Comparison of ENCODE assay signal across 7 mouse cellular contexts in the genomic region with DNA sequence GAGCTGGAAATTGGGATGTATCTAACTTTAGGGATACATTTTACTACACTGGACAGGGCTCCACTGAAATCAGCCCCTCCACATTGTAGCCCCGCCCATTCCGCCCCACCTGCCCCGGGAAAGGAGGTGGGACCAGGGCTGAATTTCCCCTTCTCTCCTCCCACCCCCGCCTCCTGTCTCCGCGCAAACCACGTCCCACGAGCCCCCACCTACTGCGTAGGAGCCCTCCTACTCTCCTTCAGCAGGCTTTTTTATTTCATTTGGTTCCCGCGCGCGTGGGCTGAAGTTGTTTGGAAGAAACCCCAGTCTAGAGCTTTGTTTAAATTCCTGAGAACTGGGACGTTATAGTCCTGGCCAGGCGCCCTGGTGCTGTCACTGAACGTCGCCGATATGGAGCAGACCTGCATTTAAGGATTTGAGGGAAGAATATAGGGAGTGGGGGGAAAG. TPM values are rescaled to one million over a fixed set of nuclear protein-coding genes. Genes with fewer than 3 reads are reported as not detected.
DNase-seq lines count a peak whose midpoint lies in the region; ATAC-seq lines count a peak whose summit lies in the region.

No protein-coding gene starts in this region.

- H3K27ac ChIP-seq in lung, embryonic 15.5 days = peak overlapping the region; percentile 94
- peak overlapping the region; percentile 96 for H3K27ac ChIP-seq in embryonic facial prominence, embryonic 14.5 days (replicated peaks; ENCODE audit: low read depth, low read length)
- no peak overlapping the region for H3K27ac ChIP-seq in hindbrain, embryonic 11.5 days (ENCODE audit: low read depth, low read length)
- peak overlapping the region; percentile 97 for H3K27ac ChIP-seq in limb, embryonic 15.5 days

- peaks cover 30% of the 10 kb centered on the region for H3K36me3 ChIP-seq in lung, embryonic 15.5 days
- H3K36me3 ChIP-seq in embryonic facial prominence, embryonic 14.5 days (ENCODE audit: control insufficient read depth, insufficient read depth, low read length) = peaks cover 49% of the 10 kb centered on the region
- no peaks in the 10 kb centered on the region for H3K36me3 ChIP-seq in hindbrain, embryonic 11.5 days (ENCODE audit: control insufficient read depth, insufficient read depth, low read length)
- H3K36me3 ChIP-seq in limb, embryonic 15.5 days = peaks cover 44% of the 10 kb centered on the region

- DNase-seq in lung, postnatal 14 days = no peak
- DNase-seq in embryonic facial prominence, embryonic 14.5 days (ENCODE audit: low spot score) = peak; percentile 86
- no peak for DNase-seq in hindbrain, embryonic 11.5 days (ENCODE audit: low spot score)
- peak; percentile 76 to 80 for DNase-seq in right cerebral cortex, adult 2 months (ENCODE audit: low spot score in 2 of 2)
- no peak for DNase-seq in thymus, postnatal 25 days

- peak overlapping the region; percentile 71 for H3K4me2 ChIP-seq in lung, embryonic 15.5 days
- peak overlapping the region; percentile 71 for H3K4me2 ChIP-seq in embryonic facial prominence, embryonic 14.5 days (ENCODE audit: low read depth, low read length)
- peak overlapping the region; percentile 45 for H3K4me2 ChIP-seq in hindbrain, embryonic 11.5 days (replicated peaks; ENCODE audit: low read depth, low read length)
- peak overlapping the region; percentile 64 for H3K4me2 ChIP-seq in limb, embryonic 15.5 days

- H3K27me3 ChIP-seq in lung, embryonic 15.5 days = peaks cover 14% of the 10 kb centered on the region; the same call in 1 of the 2 replicates
- no peaks in the 10 kb centered on the region for H3K27me3 ChIP-seq in embryonic facial prominence, embryonic 14.5 days (replicated peaks; ENCODE audit: control insufficient read depth, insufficient read depth, low read length)
- H3K27me3 ChIP-seq in hindbrain, embryonic 11.5 days (ENCODE audit: control insufficient read depth, insufficient read depth, low read length) = peaks cover 46% of the 10 kb centered on the region
- 0 out of 2 replicates have a peak, but pooled peaks cover 12% of the 10 kb centered on the region for H3K27me3 ChIP-seq in limb, embryonic 15.5 days

- ATAC-seq in lung, embryonic 15.5 days (ENCODE audit: borderline replicate concordance, extremely low read depth, low FRiP score, low TSS enrichment) = peak; percentile 27
- ATAC-seq in embryonic facial prominence, embryonic 14.5 days (ENCODE audit: low read depth) = peak; percentile 28
- ATAC-seq in hindbrain, embryonic 11.5 days (ENCODE audit: low FRiP score) = peak; percentile 59
- ATAC-seq in limb, embryonic 15.5 days (ENCODE audit: insufficient number of reproducible peaks, low FRiP score, low TSS enrichment, low read depth) = peak; percentile 25

- peaks cover 52% of the 10 kb centered on the region for H3K4me1 ChIP-seq in lung, embryonic 15.5 days
- peaks cover 27% of the 10 kb centered on the region for H3K4me1 ChIP-seq in embryonic facial prominence, embryonic 14.5 days (ENCODE audit: control insufficient read depth, insufficient read depth, low read length)
- no peaks in the 10 kb centered on the region for H3K4me1 ChIP-seq in hindbrain, embryonic 11.5 days (replicated peaks; ENCODE audit: control insufficient read depth, insufficient read depth, low read length)
- peaks cover 85% of the 10 kb centered on the region for H3K4me1 ChIP-seq in limb, embryonic 15.5 days

- WGBS in lung, embryonic 15.5 days = 2% methylated on average over 18 of the region's 18 CpGs
- WGBS in embryonic facial prominence, embryonic 14.5 days = under 1% methylated on average over 18 of the region's 18 CpGs
- 2% methylated on average over 18 of the region's 18 CpGs for WGBS in hindbrain, embryonic 11.5 days
- under 1% methylated on average over 18 of the region's 18 CpGs for WGBS in limb, embryonic 15.5 days

- peak overlapping the region; percentile 35 for H3K9ac ChIP-seq in lung, embryonic 15.5 days
- peak overlapping the region; percentile 91 for H3K9ac ChIP-seq in embryonic facial prominence, embryonic 14.5 days (ENCODE audit: low read depth, low read length)
- H3K9ac ChIP-seq in hindbrain, embryonic 11.5 days (ENCODE audit: low read depth, low read length) = 0 out of 2 replicates have a peak overlapping the region, but pooled peaks have one; percentile 3
- H3K9ac ChIP-seq in limb, embryonic 15.5 days = peak overlapping the region; percentile 81

- peak overlapping the region; percentile 58 for H3K4me3 ChIP-seq in lung, embryonic 15.5 days
- peak overlapping the region; percentile 68 for H3K4me3 ChIP-seq in embryonic facial prominence, embryonic 14.5 days (ENCODE audit: low read depth, low read length)
- H3K4me3 ChIP-seq in hindbrain, embryonic 11.5 days (ENCODE audit: low read depth, low read length) = peak overlapping the region; percentile 31
- H3K4me3 ChIP-seq in limb, embryonic 15.5 days = peak overlapping the region; percentile 61

- no peaks in the 10 kb centered on the region for H3K9me3 ChIP-seq in lung, embryonic 15.5 days
- no peaks in the 10 kb centered on the region for H3K9me3 ChIP-seq in embryonic facial prominence, embryonic 14.5 days (ENCODE audit: control insufficient read depth, low read length)
- H3K9me3 ChIP-seq in hindbrain, embryonic 11.5 days (ENCODE audit: control insufficient read depth, low read length) = no peaks in the 10 kb centered on the region
- H3K9me3 ChIP-seq in limb, embryonic 15.5 days = no peaks in the 10 kb centered on the region

RNA-seq across cellular contexts. Expression of a gene that starts 1.3 kb away (rescaled TPM):
- 1,191 and 1,256 TPM in 2 replicates for polyA plus RNA-seq in lung, embryonic 15.5 days (2015; fragmentation: Nextera tagmentation; extraction: Ambion mirVana)
- 3,653 and 4,731 TPM in 2 replicates for polyA plus RNA-seq in embryonic facial prominence, embryonic 14.5 days (2014; fragmentation: Nextera tagmentation; extraction: Ambion mirVana)
- polyA plus RNA-seq in hindbrain, embryonic 11.5 days (2014; fragmentation: Nextera tagmentation; extraction: Ambion mirVana) = 122 and 135 TPM in 2 replicates
- polyA plus RNA-seq in limb, embryonic 15.5 days (2015; fragmentation: Nextera tagmentation; extraction: Ambion mirVana) = 4,882 and 5,832 TPM in 2 replicates

RNA-seq across cellular contexts. Expression of a gene that starts 30.0 kb away (rescaled TPM):
- not detected in 2 replicates for polyA plus RNA-seq in lung, embryonic 15.5 days (2015; fragmentation: Nextera tagmentation; extraction: Ambion mirVana)
- polyA plus RNA-seq in embryonic facial prominence, embryonic 14.5 days (2014; fragmentation: Nextera tagmentation; extraction: Ambion mirVana) = 0.25 and 0.61 TPM in 2 replicates
- not detected in 2 replicates for polyA plus RNA-seq in hindbrain, embryonic 11.5 days (2014; fragmentation: Nextera tagmentation; extraction: Ambion mirVana)
- 0.42 TPM in 1 of 2 replicates, not detected in the other for polyA plus RNA-seq in limb, embryonic 15.5 days (2015; fragmentation: Nextera tagmentation; extraction: Ambion mirVana)

RNA-seq across cellular contexts. Expression of a gene that starts 38.8 kb away (rescaled TPM):
- 0.69 and 0.96 TPM in 2 replicates for polyA plus RNA-seq in lung, embryonic 15.5 days (2015; fragmentation: Nextera tagmentation; extraction: Ambion mirVana)
- polyA plus RNA-seq in embryonic facial prominence, embryonic 14.5 days (2014; fragmentation: Nextera tagmentation; extraction: Ambion mirVana) = 18.6 and 19.5 TPM in 2 replicates
- 0.11 and 0.29 TPM in 2 replicates for polyA plus RNA-seq in hindbrain, embryonic 11.5 days (2014; fragmentation: Nextera tagmentation; extraction: Ambion mirVana)
- polyA plus RNA-seq in limb, embryonic 15.5 days (2015; fragmentation: Nextera tagmentation; extraction: Ambion mirVana) = 7.5 and 18.9 TPM in 2 replicates

RNA-seq across cellular contexts. Expression of a gene that starts 53.5 kb away (rescaled TPM):
- 8.8 and 9.3 TPM in 2 replicates for polyA plus RNA-seq in lung, embryonic 15.5 days (2015; fragmentation: Nextera tagmentation; extraction: Ambion mirVana)
- 16.0 and 16.1 TPM in 2 replicates for polyA plus RNA-seq in embryonic facial prominence, embryonic 14.5 days (2014; fragmentation: Nextera tagmentation; extraction: Ambion mirVana)
- 12.4 and 16.2 TPM in 2 replicates for polyA plus RNA-seq in hindbrain, embryonic 11.5 days (2014; fragmentation: Nextera tagmentation; extraction: Ambion mirVana)
- polyA plus RNA-seq in limb, embryonic 15.5 days (2015; fragmentation: Nextera tagmentation; extraction: Ambion mirVana) = 9.7 and 9.9 TPM in 2 replicates

Comparison
In these comparisons a context has a peak if more than half of its experiments do, and no peak if none do; other contexts are left out.
1. H3K9ac ChIP-seq: peak in every context shown above with its lines; median percentile 91 in embryonic facial prominence, embryonic 14.5 days; 81 in limb, embryonic 15.5 days; 35 in lung, embryonic 15.5 days; 3 in hindbrain, embryonic 11.5 days.
2. DNase-seq: peak in embryonic facial prominence, embryonic 14.5 days (single experiment) and right cerebral cortex, adult 2 months (2 of 2); none in lung, postnatal 14 days (single experiment), hindbrain, embryonic 11.5 days (single experiment) and thymus, postnatal 25 days (single experiment).
3. Peak in every context shown above with its lines, with median percentiles within 50 percentile points of each other: ATAC-seq, H3K4me2 ChIP-seq and H3K4me3 ChIP-seq.